Comparison of ENCODE assay signal across 12 mouse cellular contexts in the genomic region with DNA sequence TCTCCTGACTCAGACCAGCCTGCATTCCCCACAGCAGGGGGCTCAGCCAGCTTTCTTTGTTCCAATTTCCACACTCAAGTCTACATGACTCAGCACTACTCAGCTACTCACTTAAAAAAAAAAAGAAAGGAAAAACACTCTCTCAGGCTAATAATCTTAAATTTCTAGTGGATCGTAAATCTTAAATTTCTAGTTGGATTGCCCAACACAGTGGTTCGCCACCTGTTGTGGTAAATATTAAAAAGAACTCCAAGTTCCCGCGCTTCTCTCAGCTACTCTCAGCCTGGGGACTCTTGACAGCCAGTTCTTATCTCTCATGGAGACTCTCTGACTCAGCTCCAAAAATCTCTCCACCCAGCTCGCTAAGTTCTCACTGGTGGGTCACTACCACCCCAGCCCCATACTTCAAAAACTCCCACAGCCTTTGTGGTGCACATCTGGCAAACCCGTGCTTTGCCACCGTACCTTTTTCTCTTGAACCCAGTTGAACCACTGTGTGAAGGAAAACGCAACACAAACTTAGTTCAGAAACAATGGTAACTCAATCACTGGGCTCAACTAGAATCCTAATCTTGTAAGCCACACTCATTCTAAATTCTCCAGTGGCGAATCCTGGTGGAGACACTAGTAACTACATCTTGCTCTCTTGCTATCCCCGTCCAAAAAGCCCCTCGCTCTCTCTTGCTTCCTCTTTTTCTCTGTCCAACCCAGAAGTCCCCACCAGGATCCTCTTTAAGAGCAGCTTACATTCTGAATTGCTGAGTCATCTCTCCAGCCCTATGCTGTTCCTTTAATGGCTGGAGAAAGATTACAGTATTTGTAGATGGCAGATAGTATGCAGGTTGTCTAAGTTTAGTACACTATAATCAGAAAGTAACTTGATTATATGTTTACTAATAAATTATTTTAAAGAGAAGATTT. TPM values are rescaled to one million over a fixed set of nuclear protein-coding genes. Genes with fewer than 3 reads are reported as not detected.
DNase-seq lines count a peak whose midpoint lies in the region; ATAC-seq and TF ChIP-seq lines count a peak whose summit lies in the region.
"Had no signal": no experiment of that assay in that cellular context is flagged by ENCODE, and none has a peak within 500 bp of the region (broad histone marks: within the 10 kb centered on the region; RNA-seq: fewer than 3 reads in every experiment).

No protein-coding gene starts in this region.

- no peak overlapping the region for H3K4me2 ChIP-seq in heart, embryonic 12.5 days
- H3K4me2 ChIP-seq in heart, embryonic 11.5 days, result no peak overlapping the region
- H3K4me2 ChIP-seq: limb, embryonic 12.5 days; neural tube, embryonic 13.5 days had no signal

- TF ChIP-seq CTCF in E14TG2a.4 (conservative IDR thresholded peaks at IDR 0.05; ENCODE audit: low read length), result peak; percentile 35

- no peak overlapping the region for H3K9ac ChIP-seq in heart, embryonic 12.5 days
- no peak overlapping the region for H3K9ac ChIP-seq in heart, embryonic 11.5 days (ENCODE audit: low read depth, low read length)
- H3K9ac ChIP-seq: limb, embryonic 12.5 days; neural tube, embryonic 13.5 days had no signal

- H3K4me3 ChIP-seq in heart, embryonic 12.5 days, result no peak overlapping the region
- no peak overlapping the region for H3K4me3 ChIP-seq in heart, embryonic 11.5 days (ENCODE audit: low read depth, low read length)
- peak overlapping the region; percentile 71 for H3K4me3 ChIP-seq in E14TG2a.4 (replicated peaks; ENCODE audit: low read length)
- H3K4me3 ChIP-seq: limb, embryonic 12.5 days; neural tube, embryonic 13.5 days had no signal

- no peak overlapping the region for H3K27ac ChIP-seq in heart, embryonic 12.5 days (ENCODE audit: poor library complexity, severe bottlenecking)
- no peak overlapping the region for H3K27ac ChIP-seq in heart, embryonic 11.5 days (ENCODE audit: low read depth, low read length)
- H3K27ac ChIP-seq: limb, embryonic 12.5 days; neural tube, embryonic 13.5 days had no signal

- DNase-seq in c-Kit-negative CD71-positive TER-119-positive erythroid progenitor cells, embryonic 14.5 days (ENCODE audit: low read depth, low spot score), result peak; percentile 3
- DNase-seq in cerebellum, adult 8-10 months, result no peak
- no peak for DNase-seq in kidney, adult 8-10 months
- no peak for DNase-seq in ovary, adult 18-20 months (ENCODE audit: low spot score)
- DNase-seq: cerebellum, adult 11-12 months; thymus, postnatal 14 days had no signal

- 60% methylated on average over 11 of the region's 11 CpGs for WGBS in heart, embryonic 12.5 days
- WGBS in heart, embryonic 11.5 days (ENCODE audit: insufficient replicate concordance), result 60% methylated on average over 11 of the region's 11 CpGs

- peak; percentile 39; the same call in 1 of the 2 replicates for ATAC-seq in heart, embryonic 12.5 days (ENCODE audit: insufficient number of reproducible peaks, low FRiP score)
- no peak for ATAC-seq in heart, embryonic 11.5 days (replicated peaks; ENCODE audit: insufficient number of reproducible peaks, low FRiP score, low TSS enrichment)
- ATAC-seq in megakaryocyte, adult 5-6 weeks (ENCODE audit: poor library complexity, severe bottlenecking), result peak; percentile 97

- no peaks in the 10 kb centered on the region for H3K27me3 ChIP-seq in heart, embryonic 12.5 days (replicated peaks)
- no peaks in the 10 kb centered on the region for H3K27me3 ChIP-seq in heart, embryonic 11.5 days (ENCODE audit: control insufficient read depth, insufficient read depth, low read length)
- H3K27me3 ChIP-seq in E14TG2a.4 (ENCODE audit: insufficient read depth, low read length), result no peaks in the 10 kb centered on the region
- H3K27me3 ChIP-seq: limb, embryonic 12.5 days; neural tube, embryonic 13.5 days had no signal

- no peaks in the 10 kb centered on the region for H3K9me3 ChIP-seq in heart, embryonic 12.5 days (replicated peaks)
- no peaks in the 10 kb centered on the region for H3K9me3 ChIP-seq in heart, embryonic 11.5 days (replicated peaks; ENCODE audit: control insufficient read depth, low read length)
- H3K9me3 ChIP-seq in E14TG2a.4 (ENCODE audit: low read length), result peaks cover 5% of the 10 kb centered on the region; the same call in 1 of the 2 replicates
- H3K9me3 ChIP-seq: limb, embryonic 12.5 days had no signal

- no peaks in the 10 kb centered on the region for H3K36me3 ChIP-seq in heart, embryonic 12.5 days
- no peaks in the 10 kb centered on the region for H3K36me3 ChIP-seq in heart, embryonic 11.5 days (ENCODE audit: control insufficient read depth, insufficient read depth, low read length)
- H3K36me3 ChIP-seq in E14TG2a.4 (ENCODE audit: insufficient read depth, low read length), result no peaks in the 10 kb centered on the region
- H3K36me3 ChIP-seq: limb, embryonic 12.5 days; neural tube, embryonic 13.5 days had no signal

- H3K4me1 ChIP-seq in heart, embryonic 12.5 days (replicated peaks), result peaks cover 6% of the 10 kb centered on the region
- 0 out of 2 replicates have a peak, but pooled peaks cover 4% of the 10 kb centered on the region for H3K4me1 ChIP-seq in heart, embryonic 11.5 days (ENCODE audit: control insufficient read depth, insufficient read depth, low read length)
- H3K4me1 ChIP-seq in E14TG2a.4 (replicated peaks; ENCODE audit: low read depth, low read length), result peaks cover 31% of the 10 kb centered on the region
- H3K4me1 ChIP-seq: limb, embryonic 12.5 days; neural tube, embryonic 13.5 days had no signal

RNA-seq across cellular contexts. Expression of a gene that starts 10.8 kb away (rescaled TPM):
- polyA plus RNA-seq in heart, embryonic 12.5 days (2016; fragmentation: Nextera tagmentation; extraction: Ambion mirVana), result 77.5 and 79.4 TPM in 2 replicates
- 66.1 and 73.4 TPM in 2 replicates for polyA plus RNA-seq in heart, embryonic 11.5 days (2014; fragmentation: Nextera tagmentation; extraction: Ambion mirVana)
- 31.3 and 33.9 TPM in 2 replicates for total RNA-seq in megakaryocyte, adult 5-6 weeks (2015)
- 25.0 and 30.4 TPM in 2 replicates for total RNA-seq in megakaryocyte, adult 5-6 weeks (2017)

RNA-seq across cellular contexts. Expression of a gene that starts 20.5 kb away (rescaled TPM):
- polyA plus RNA-seq in heart, embryonic 12.5 days (2016; fragmentation: Nextera tagmentation; extraction: Ambion mirVana), result 23.7 and 26.8 TPM in 2 replicates
- 21.8 and 25.6 TPM in 2 replicates for polyA plus RNA-seq in heart, embryonic 11.5 days (2014; fragmentation: Nextera tagmentation; extraction: Ambion mirVana)
- 0.04 and 0.05 TPM in 2 replicates for total RNA-seq in megakaryocyte, adult 5-6 weeks (2015)
- total RNA-seq in megakaryocyte, adult 5-6 weeks (2017), result 0.04 and 0.08 TPM in 2 replicates
